In genomic region chr10:89826896-89827295, GRCm38 (mm10) we compare ENCODE assay signal across 13 mouse cellular contexts. TPM values are rescaled to one million over a fixed set of nuclear protein-coding genes. Genes with fewer than 3 reads are reported as not detected.
DNase-seq lines count a peak whose midpoint lies in the region; ATAC-seq and TF ChIP-seq lines count a peak whose summit lies in the region.
"Had no signal": no experiment of that assay in that cellular context is flagged by ENCODE, and none has a peak within 500 bp of the region (broad histone marks: within the 10 kb centered on the region; RNA-seq: fewer than 3 reads in every experiment).

No protein-coding gene starts in this region.

- H3K9me3 ChIP-seq in hindbrain, embryonic 14.5 days (ENCODE audit: control insufficient read depth, low read length), result no peaks in the 10 kb centered on the region
- no peaks in the 10 kb centered on the region for H3K9me3 ChIP-seq in hindbrain, embryonic 12.5 days (replicated peaks)
- H3K9me3 ChIP-seq in forebrain, embryonic 16.5 days (ENCODE audit: control insufficient read depth, low read length), result no peaks in the 10 kb centered on the region
- H3K9me3 ChIP-seq in kidney, embryonic 16.5 days (ENCODE audit: low read length), result no peaks in the 10 kb centered on the region
- H3K9me3 ChIP-seq: hindbrain, embryonic 15.5 days; midbrain, embryonic 13.5 days had no signal

- no peaks in the 10 kb centered on the region for H3K79me2 ChIP-seq in myocyte (ENCODE audit: control insufficient read depth, insufficient read depth)

- peak; percentile 41 for DNase-seq in hindbrain, embryonic 14.5 days (ENCODE audit: low spot score)
- DNase-seq in cerebellum, adult 2 months, result peak; percentile 87 to 94
- no peak for DNase-seq in urinary bladder, postnatal 25 days (ENCODE audit: low spot score)
- DNase-seq: adrenal gland, adult 8-10 months; liver, postnatal 0 days; thymus, adult 2 months had no signal

- no peak overlapping the region for H3K4me3 ChIP-seq in hindbrain, embryonic 14.5 days (replicated peaks; ENCODE audit: low read length)
- H3K4me3 ChIP-seq in hindbrain, embryonic 12.5 days, result no peak overlapping the region
- H3K4me3 ChIP-seq in cerebellum, adult 2 months (replicated peaks; ENCODE audit: insufficient read depth, low read depth, low read length), result no peak overlapping the region
- H3K4me3 ChIP-seq in forebrain, embryonic 16.5 days (replicated peaks; ENCODE audit: low read length), result no peak overlapping the region
- no peak overlapping the region for H3K4me3 ChIP-seq in myocyte
- no peak overlapping the region for H3K4me3 ChIP-seq in kidney, embryonic 16.5 days (ENCODE audit: low read length)
- H3K4me3 ChIP-seq: hindbrain, embryonic 15.5 days; midbrain, embryonic 13.5 days had no signal

- no peak for TF ChIP-seq POLR2A in cerebellum, adult 2 months (IDR thresholded peaks at IDR 0.05; ENCODE audit: borderline replicate concordance, insufficient read depth, low read length)
- no peak for TF ChIP-seq POLR2A in myocyte (IDR thresholded peaks at IDR 0.05; ENCODE audit: insufficient read length, low read depth)

- no peaks in the 10 kb centered on the region for H3K4me1 ChIP-seq in hindbrain, embryonic 14.5 days (replicated peaks; ENCODE audit: control insufficient read depth, insufficient read depth, low read length)
- H3K4me1 ChIP-seq in hindbrain, embryonic 12.5 days, result no peaks in the 10 kb centered on the region
- peaks cover 16% of the 10 kb centered on the region for H3K4me1 ChIP-seq in cerebellum, adult 2 months (ENCODE audit: control insufficient read depth, insufficient read depth, low read length)
- H3K4me1 ChIP-seq in forebrain, embryonic 16.5 days (replicated peaks; ENCODE audit: control insufficient read depth, insufficient read depth, low read length), result no peaks in the 10 kb centered on the region
- no peaks in the 10 kb centered on the region for H3K4me1 ChIP-seq in kidney, embryonic 16.5 days (ENCODE audit: insufficient read depth, low read length)
- H3K4me1 ChIP-seq: hindbrain, embryonic 15.5 days; midbrain, embryonic 13.5 days had no signal

- no peak for ATAC-seq in hindbrain, embryonic 14.5 days (ENCODE audit: low FRiP score)
- no peak for ATAC-seq in hindbrain, embryonic 12.5 days (ENCODE audit: low FRiP score)
- peak; percentile 79 for ATAC-seq in forebrain, embryonic 16.5 days
- ATAC-seq in kidney, embryonic 16.5 days (ENCODE audit: low FRiP score, low TSS enrichment), result no peak
- ATAC-seq: CD4-positive, CD25-positive, alpha-beta regulatory T cell, adult 4 months; liver, postnatal 0 days; midbrain, embryonic 13.5 days had no signal

- 65% methylated on average over 3 of the region's 3 CpGs for WGBS in hindbrain, embryonic 14.5 days
- WGBS in hindbrain, embryonic 12.5 days, result 68% methylated on average over 3 of the region's 3 CpGs
- 6% methylated on average over 3 of the region's 3 CpGs for WGBS in cerebellum, adult 2 months
- WGBS in forebrain, embryonic 16.5 days, result 46% methylated on average over 3 of the region's 3 CpGs
- 59% methylated on average over 3 of the region's 3 CpGs for whole genome bisulfite sequencing in kidney, embryonic 16.5 days

- H3K36me3 ChIP-seq in hindbrain, embryonic 14.5 days (replicated peaks; ENCODE audit: control insufficient read depth, insufficient read depth), result no peaks in the 10 kb centered on the region
- H3K36me3 ChIP-seq in hindbrain, embryonic 12.5 days, result no peaks in the 10 kb centered on the region
- no peaks in the 10 kb centered on the region for H3K36me3 ChIP-seq in forebrain, embryonic 16.5 days (ENCODE audit: control insufficient read depth, insufficient read depth)
- peaks cover 3% of the 10 kb centered on the region for H3K36me3 ChIP-seq in myocyte (ENCODE audit: control insufficient read depth, insufficient read depth)
- H3K36me3 ChIP-seq in kidney, embryonic 16.5 days (ENCODE audit: insufficient read depth, low read length), result no peaks in the 10 kb centered on the region
- H3K36me3 ChIP-seq: hindbrain, embryonic 15.5 days had no signal

- no peak overlapping the region for H3K9ac ChIP-seq in hindbrain, embryonic 14.5 days
- H3K9ac ChIP-seq in hindbrain, embryonic 12.5 days, result no peak overlapping the region
- no peak overlapping the region for H3K9ac ChIP-seq in forebrain, embryonic 16.5 days (replicated peaks; ENCODE audit: low read depth, low read length)
- H3K9ac ChIP-seq in kidney, embryonic 16.5 days (replicated peaks; ENCODE audit: low read length), result no peak overlapping the region
- H3K9ac ChIP-seq: hindbrain, embryonic 15.5 days; liver, postnatal 0 days; midbrain, embryonic 13.5 days had no signal

- no peak overlapping the region for H3ac ChIP-seq in myocyte (ENCODE audit: control insufficient read depth, insufficient read length)

- no peaks in the 10 kb centered on the region for H3K27me3 ChIP-seq in hindbrain, embryonic 14.5 days (ENCODE audit: control insufficient read depth, insufficient read depth, low read length)
- H3K27me3 ChIP-seq in hindbrain, embryonic 12.5 days, result no peaks in the 10 kb centered on the region
- H3K27me3 ChIP-seq in cerebellum, adult 2 months (ENCODE audit: control insufficient read depth, insufficient read depth, low read length), result no peaks in the 10 kb centered on the region
- H3K27me3 ChIP-seq in forebrain, embryonic 16.5 days (replicated peaks; ENCODE audit: control insufficient read depth, insufficient read depth, low read length), result no peaks in the 10 kb centered on the region
- H3K27me3 ChIP-seq in myocyte (ENCODE audit: control insufficient read depth, insufficient read depth, insufficient read length), result no peaks in the 10 kb centered on the region
- no peaks in the 10 kb centered on the region for H3K27me3 ChIP-seq in kidney, embryonic 16.5 days (ENCODE audit: insufficient read depth, low read length)
- H3K27me3 ChIP-seq: hindbrain, embryonic 15.5 days; midbrain, embryonic 13.5 days had no signal

- no peak overlapping the region for H3K4me2 ChIP-seq in hindbrain, embryonic 14.5 days (replicated peaks)
- no peak overlapping the region for H3K4me2 ChIP-seq in hindbrain, embryonic 12.5 days (replicated peaks)
- no peak overlapping the region for H3K4me2 ChIP-seq in forebrain, embryonic 16.5 days (ENCODE audit: low read length)
- H3K4me2 ChIP-seq in myocyte (ENCODE audit: low read depth), result no peak overlapping the region
- H3K4me2 ChIP-seq in kidney, embryonic 16.5 days (replicated peaks; ENCODE audit: low read depth, low read length), result no peak overlapping the region
- H3K4me2 ChIP-seq: hindbrain, embryonic 15.5 days; midbrain, embryonic 13.5 days had no signal

- TF ChIP-seq CTCF in cerebellum, adult 2 months (IDR thresholded peaks at IDR 0.05; ENCODE audit: borderline replicate concordance, insufficient read depth, low read depth, low read length), result no peak

- no peak overlapping the region for H3K27ac ChIP-seq in hindbrain, embryonic 14.5 days
- no peak overlapping the region for H3K27ac ChIP-seq in hindbrain, embryonic 12.5 days
- peak overlapping the region; percentile 11; the same call in 1 of the 2 replicates for H3K27ac ChIP-seq in cerebellum, adult 2 months (ENCODE audit: insufficient read depth, low read length)
- H3K27ac ChIP-seq in forebrain, embryonic 16.5 days (ENCODE audit: low read length), result no peak overlapping the region
- no peak overlapping the region for H3K27ac ChIP-seq in kidney, embryonic 16.5 days (ENCODE audit: low read length)
- H3K27ac ChIP-seq: hindbrain, embryonic 15.5 days; midbrain, embryonic 13.5 days had no signal

TF ChIP-seq in myocyte, 11 proteins besides CTCF, POLR2A, EP300 and RAD21:
- peak in 2 of 3 experiments; percentile 37 to 46 for TF ChIP-seq MYOD1 (IDR thresholded peaks at IDR 0.05; ENCODE audit: control insufficient read depth in 1 of 3, insufficient read length in 2 of 3, low read depth in 2 of 3)
- TF ChIP-seq MYOG (IDR thresholded peaks at IDR 0.05; ENCODE audit: control insufficient read depth in 1 of 3, insufficient read depth in 1 of 3, insufficient read length in 2 of 3, low read depth in 2 of 3), result peak in 1 of 3 experiments; percentile 35
- TF ChIP-seq REST (IDR thresholded peaks at IDR 0.05; ENCODE audit: insufficient read depth, insufficient read length), result no peak
- TF ChIP-seq TCF12 (IDR thresholded peaks at IDR 0.05; ENCODE audit: insufficient read depth, poor library complexity, severe bottlenecking), result no peak

RNA-seq across cellular contexts. Expression of gene Anks1b, which starts 46.4 kb away (rescaled TPM):
- 69.4 and 77.5 TPM in 2 replicates for polyA plus RNA-seq in hindbrain, embryonic 14.5 days (2014; fragmentation: Nextera tagmentation; extraction: Ambion mirVana)
- 26.1 and 26.2 TPM in 2 replicates for polyA plus RNA-seq in hindbrain, embryonic 12.5 days (2016; fragmentation: Nextera tagmentation; extraction: Ambion mirVana)
- 162 and 181 TPM in 2 replicates for polyA plus RNA-seq in cerebellum, adult 2 months (2012; rRNA removed)
- polyA plus RNA-seq in forebrain, embryonic 16.5 days (2015; fragmentation: Nextera tagmentation; extraction: Ambion mirVana), result 53.0 and 84.4 TPM in 2 replicates
- polyA plus RNA-seq in myocyte (2012; fragmentation: generic; extraction: Trizol), result 0.13 TPM
- 2.2 and 3.5 TPM in 2 replicates for polyA plus RNA-seq in kidney, embryonic 16.5 days (2015; fragmentation: Nextera tagmentation; extraction: Ambion mirVana)
- polyA plus RNA-seq: CD4-positive, CD25-positive, alpha-beta regulatory T cell, adult 4 months; liver, postnatal 0 days had no signal
